Mouse (Mus musculus) c-Kit-negative CD71-positive TER-119-positive erythroid progenitor cells, embryonic 14.5 days (primary cell): ENCODE data around the gene Spata32.
A peak's percentile ranks its signal among the peaks of the same experiment; 100 is the strongest.

Source experiments
- DNase-seq: peaks from one replicate; pipeline ENCODE4 v3.0.0-alpha.2; 2013; ENCODE audit warnings: low read depth, low spot score

Gene Spata32

GRCm38 (mm10) chr11:103174411-103174832 is 43.8 kb downstream of the Spata32 start:
- DNase-seq, result no peak

- no peak for DNase-seq
These were observed 44.4 kb downstream of the Spata32 start for GRCm38 (mm10) chr11:103173771-103174344.

GRCm38 (mm10) chr11:103173041-103173770 is 45.0 kb downstream of the Spata32 start:
- no peak for DNase-seq

- DNase-seq, result no peak
These were observed 45.7 kb downstream of the Spata32 start for GRCm38 (mm10) chr11:103172392-103173040.

GRCm38 (mm10) chr11:103171703-103172391 is 46.4 kb downstream of the Spata32 start:
- no peak for DNase-seq

GRCm38 (mm10) chr11:103171286-103171620 is 47.0 kb downstream of the Spata32 start:
- DNase-seq, result no peak

GRCm38 (mm10) chr11:103170494-103171285 is 47.5 kb downstream of the Spata32 start, which contains the start of gene Fmnl1:
TSS of gene Fmnl1 (plus strand) at chr11:103171107.
- DNase-seq, result no peak

GRCm38 (mm10) chr11:103170111-103170493 is 48.1 kb downstream of the Spata32 start:
- DNase-seq, result no peak

- DNase-seq, result no peak
These were observed 48.6 kb downstream of the Spata32 start for GRCm38 (mm10) chr11:103169664-103170063.

- no peak for DNase-seq
These were observed 49.4 kb downstream of the Spata32 start for GRCm38 (mm10) chr11:103168690-103169390.

- no peak for DNase-seq
These were observed 53.8 kb downstream of the Spata32 start for GRCm38 (mm10) chr11:103164391-103164790.

- peak; percentile 52 for DNase-seq
These were observed 56.1 kb downstream of the Spata32 start for GRCm38 (mm10) chr11:103162132-103162531.

GRCm38 (mm10) chr11:103161449-103161848 is 56.8 kb downstream of the Spata32 start:
- DNase-seq, result no peak

GRCm38 (mm10) chr11:103160738-103161137 is 57.5 kb downstream of the Spata32 start:
- no peak for DNase-seq

- DNase-seq, result peak; percentile 80
These were observed 59.4 kb downstream of the Spata32 start for GRCm38 (mm10) chr11:103158621-103159478.
